Mouse (Mus musculus) midbrain, embryonic 16.5 days (tissue): ENCODE measurements around the gene Ss18l2. TPM values are rescaled to one million over a fixed set of nuclear protein-coding genes. Genes with fewer than 3 reads are reported as not detected.

Source experiments
- ATAC-seq: fragments of 200-750 bp; cut with Nextera tagmentation; 2 replicates; pipeline ENCODE4 v1.8.0; 2017; ENCODE audit warnings: moderate TSS enrichment
- H3K27ac ChIP-seq: fragments of 300-500 bp; sonication (generic); 2 replicates; pipeline ENCODE4 v1.5.1; 2014; ENCODE audit warnings: mild to moderate bottlenecking, low read length, mixed read lengths
- H3K27me3 ChIP-seq: fragments of 300-500 bp; sonication (generic); 2 replicates; pipeline ENCODE4 v1.6.1; 2014; ENCODE audit warnings: low read depth, low read length, mixed read lengths; ENCODE audit not compliant: control insufficient read depth, insufficient read depth
- H3K36me3 ChIP-seq: fragments of 300-500 bp; sonication (generic); 2 replicates; pipeline ENCODE4 v1.6.1; 2014; ENCODE audit warnings: mild to moderate bottlenecking, low read length, moderate library complexity, mixed read lengths; ENCODE audit not compliant: control insufficient read depth, insufficient read depth
- H3K4me1 ChIP-seq: fragments of 300-500 bp; sonication (generic); 2 replicates; pipeline ENCODE4 v1.6.1; 2014; ENCODE audit warnings: mild to moderate bottlenecking, low read length, mixed read lengths; ENCODE audit not compliant: control insufficient read depth, insufficient read depth
- H3K4me2 ChIP-seq: fragments of 300-500 bp; sonication (generic); 2 replicates; pipeline ENCODE4 v1.6.1; 2014; ENCODE audit warnings: mild to moderate bottlenecking, low read length, mixed read lengths
- H3K4me3 ChIP-seq: fragments of 300-500 bp; sonication (generic); 2 replicates; pipeline ENCODE4 v1.5.1; 2014; ENCODE audit warnings: low read depth, mild to moderate bottlenecking, low read length, moderate library complexity, mixed read lengths
- H3K9ac ChIP-seq: fragments of 300-500 bp; sonication (generic); 2 replicates; pipeline ENCODE4 v1.6.1; 2014; ENCODE audit warnings: low read depth, low read length, mixed read lengths
- H3K9me3 ChIP-seq: fragments of 300-500 bp; sonication (generic); replicated peaks from 2 replicates; pipeline ENCODE4 v1.6.1; 2014; ENCODE audit warnings: mild to moderate bottlenecking, low read length, mixed read lengths; ENCODE audit not compliant: control insufficient read depth, poor library complexity, severe bottlenecking
- WGBS: fragments of 180-500 bp; shearing (Covaris S2); extraction: QIAGEN DNeasy Blood & Tissue Kit; methylation state at CpG from one replicate; pipeline ENCODE4 v1.1.7; 2014; 5-methylcytosine and 5-hydroxymethylcytosine counted together
- polyA plus RNA-seq: library from polyadenylated mRNA; unstranded; fragments of >200 nt; fragmentation: Nextera tagmentation; extraction: Ambion mirVana; gene quantifications from 2 replicates; pipeline ENCODE4 v1.2.1, GENCODE M21; 2015

The Ss18l2 gene
- polyA plus RNA-seq, 1 experiment from 2014 or later: 157 TPM

DNA sequence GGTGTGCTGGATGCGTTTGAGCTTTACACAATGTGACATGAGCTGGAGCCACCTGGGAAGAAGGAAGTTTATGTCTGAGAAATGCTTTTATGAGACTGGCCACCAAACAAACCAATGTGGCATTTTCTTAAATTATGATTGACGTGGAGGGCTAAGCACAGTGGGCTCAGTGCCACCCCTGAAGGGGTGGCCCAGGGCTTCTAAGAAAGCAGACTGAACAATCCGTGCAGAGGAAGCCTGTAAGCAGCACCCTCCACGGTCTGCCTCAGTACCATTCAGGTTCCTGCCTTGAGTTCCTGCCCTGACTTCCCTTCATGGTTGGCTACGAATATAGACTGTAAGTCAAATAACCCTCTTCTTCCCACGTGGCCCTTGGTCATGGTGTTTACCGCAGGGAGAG lies 19.4 kb upstream of the Ss18l2 start:
- Histone ChIP-seq H3K9ac (no peak overlapping the region), H3K27ac (peak overlapping the region; percentile 76), H3K27me3 (no peaks in the 10 kb centered on the region), H3K4me2 (peak overlapping the region; percentile 50), H3K36me3 (peaks cover 14% of the 10 kb centered on the region), H3K4me1 (peaks cover 21% of the 10 kb centered on the region), H3K9me3 (no peaks in the 10 kb centered on the region), H3K4me3 (no peak overlapping the region)
- ATAC-seq: peak; percentile 44
- 64% methylated on average over 7 of the region's 7 CpGs for WGBS

DNA sequence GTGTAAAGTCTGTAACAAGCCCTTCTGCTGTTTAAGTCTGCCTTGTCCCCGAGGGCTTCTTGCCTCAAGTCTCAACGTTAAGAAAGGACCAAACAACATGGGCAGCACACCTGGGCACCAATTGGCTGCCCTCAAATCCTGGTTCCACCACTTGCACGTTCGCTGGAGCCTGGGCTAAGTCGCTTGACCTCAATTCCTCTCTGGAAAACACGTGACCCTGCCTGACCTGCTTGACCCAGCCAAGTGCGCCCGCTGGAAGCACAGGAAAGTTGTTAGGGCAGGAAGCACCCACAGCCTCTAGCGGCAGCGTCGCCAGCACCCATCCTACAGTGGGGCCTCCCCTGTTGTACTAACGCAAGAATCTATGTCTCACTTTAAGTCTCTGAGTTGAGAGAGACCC lies 15.4 kb upstream of the Ss18l2 start:
- Histone ChIP-seq H3K27me3 (no peaks in the 10 kb centered on the region), H3K27ac (no peak overlapping the region), H3K9ac (no peak overlapping the region), H3K9me3 (no peaks in the 10 kb centered on the region), H3K36me3 (peaks cover 15% of the 10 kb centered on the region), H3K4me1 (peaks cover 13% of the 10 kb centered on the region), H3K4me3 (no peak overlapping the region), H3K4me2 (no peak overlapping the region)
- WGBS: 87% methylated on average over 12 of the region's 12 CpGs
- ATAC-seq: no peak

DNA sequence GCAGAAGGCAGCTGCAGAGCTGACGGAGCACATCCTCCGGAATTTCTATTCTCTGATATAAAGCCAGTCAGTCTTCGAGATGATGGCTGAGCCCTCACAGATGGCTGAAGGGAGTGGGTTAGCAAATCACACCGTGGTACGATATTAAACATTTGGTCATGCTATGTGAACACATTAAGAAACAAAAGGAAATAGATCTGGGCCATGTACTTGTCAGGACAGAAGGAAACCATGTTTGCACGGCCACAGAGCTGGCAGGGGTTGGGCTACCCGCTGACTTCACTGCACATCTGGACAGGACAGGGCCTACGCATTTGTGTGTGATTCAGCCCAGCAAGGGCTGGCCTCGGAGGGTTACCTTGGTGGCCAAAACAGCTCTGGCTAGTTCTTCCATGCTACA lies 13.5 kb upstream of the Ss18l2 start:
- Histone ChIP-seq H3K4me2 (no peak overlapping the region), H3K9ac (no peak overlapping the region), H3K27ac (no peak overlapping the region), H3K9me3 (no peaks in the 10 kb centered on the region), H3K36me3 (peaks cover 15% of the 10 kb centered on the region), H3K4me3 (no peak overlapping the region), H3K27me3 (no peaks in the 10 kb centered on the region), H3K4me1 (no peaks in the 10 kb centered on the region)
- ATAC-seq: no peak
- 89% methylated on average over 9 of the region's 9 CpGs for WGBS

DNA sequence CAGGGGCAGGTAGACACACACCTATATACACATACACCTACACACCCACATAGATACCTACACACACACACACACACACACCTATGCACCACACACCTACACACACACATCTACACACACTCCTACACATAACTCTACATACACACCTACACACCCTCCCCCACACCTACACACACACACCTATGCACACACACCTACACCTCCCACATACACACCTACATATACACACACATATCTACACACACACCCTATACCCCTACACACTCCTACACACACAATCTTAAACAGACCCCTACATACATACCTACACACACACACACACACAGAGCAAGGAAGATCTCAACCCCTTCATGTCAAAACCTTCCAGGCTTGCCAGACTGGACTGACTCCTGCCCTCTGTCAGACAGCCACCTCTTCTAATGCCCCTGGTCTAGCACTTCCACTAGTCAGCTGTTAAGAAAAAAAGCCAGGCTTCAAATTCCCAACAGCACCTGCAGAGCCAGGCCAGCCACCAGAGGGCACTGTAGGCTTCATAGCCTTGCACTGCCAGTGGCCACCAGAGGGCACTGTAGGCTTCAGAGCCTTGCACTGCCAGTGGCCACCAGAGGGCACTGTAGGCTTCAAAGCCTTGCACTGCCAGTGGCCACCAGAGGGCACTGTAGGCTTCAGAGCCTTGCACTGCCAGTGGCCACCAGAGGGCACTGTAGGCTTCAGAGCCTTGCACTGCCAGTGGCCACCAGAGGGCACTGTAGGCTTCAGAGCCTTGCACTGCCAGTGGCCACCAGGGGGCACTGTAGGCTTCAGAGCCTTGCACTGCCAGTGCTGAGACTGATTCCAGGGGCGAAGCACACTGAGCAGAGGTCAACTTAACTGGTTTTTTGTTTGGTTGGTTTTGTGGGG lies 12.7 kb upstream of the Ss18l2 start:
- 100% methylated on average over 1 of the region's 1 CpGs for WGBS
- ATAC-seq: peak; percentile 66
- Histone ChIP-seq H3K27ac (no peak overlapping the region), H3K9ac (no peak overlapping the region), H3K4me1 (peaks cover under 1% of the 10 kb centered on the region; the same call in 1 of the 2 replicates), H3K4me3 (no peak overlapping the region), H3K27me3 (no peaks in the 10 kb centered on the region), H3K36me3 (peaks cover 15% of the 10 kb centered on the region), H3K9me3 (no peaks in the 10 kb centered on the region), H3K4me2 (no peak overlapping the region)

DNA sequence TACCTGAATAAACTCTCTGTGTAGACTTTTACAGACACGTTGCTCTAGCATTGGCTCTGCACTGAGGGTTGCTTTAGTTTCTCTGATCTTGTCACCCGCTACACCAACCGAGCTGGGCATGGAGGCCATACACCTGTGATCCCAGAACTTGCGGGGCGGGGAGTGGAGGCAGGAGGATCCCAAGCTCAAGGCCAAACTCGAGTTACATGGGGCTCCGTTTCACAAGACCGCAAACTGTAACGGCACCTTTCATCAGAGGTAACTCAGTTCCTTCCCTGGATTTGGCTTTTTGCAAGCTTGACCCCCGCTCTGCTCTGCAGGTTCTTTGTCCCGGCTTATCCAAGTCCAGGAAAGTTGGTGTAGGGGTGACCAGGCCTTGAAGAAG lies 5.9 kb upstream of the Ss18l2 start:
- peak overlapping the region; percentile 76 for H3K4me3 ChIP-seq
- peaks cover 22% of the 10 kb centered on the region for H3K4me1 ChIP-seq
- H3K27me3 ChIP-seq: no peaks in the 10 kb centered on the region
- H3K27ac ChIP-seq: no peak overlapping the region
- WGBS: 40% methylated on average over 11 of the region's 11 CpGs
- H3K9ac ChIP-seq: peak overlapping the region; percentile 85
- peak overlapping the region; percentile 89 for H3K4me2 ChIP-seq
- H3K9me3 ChIP-seq: no peaks in the 10 kb centered on the region
- ATAC-seq: no peak
- no peaks in the 10 kb centered on the region for H3K36me3 ChIP-seq

DNA sequence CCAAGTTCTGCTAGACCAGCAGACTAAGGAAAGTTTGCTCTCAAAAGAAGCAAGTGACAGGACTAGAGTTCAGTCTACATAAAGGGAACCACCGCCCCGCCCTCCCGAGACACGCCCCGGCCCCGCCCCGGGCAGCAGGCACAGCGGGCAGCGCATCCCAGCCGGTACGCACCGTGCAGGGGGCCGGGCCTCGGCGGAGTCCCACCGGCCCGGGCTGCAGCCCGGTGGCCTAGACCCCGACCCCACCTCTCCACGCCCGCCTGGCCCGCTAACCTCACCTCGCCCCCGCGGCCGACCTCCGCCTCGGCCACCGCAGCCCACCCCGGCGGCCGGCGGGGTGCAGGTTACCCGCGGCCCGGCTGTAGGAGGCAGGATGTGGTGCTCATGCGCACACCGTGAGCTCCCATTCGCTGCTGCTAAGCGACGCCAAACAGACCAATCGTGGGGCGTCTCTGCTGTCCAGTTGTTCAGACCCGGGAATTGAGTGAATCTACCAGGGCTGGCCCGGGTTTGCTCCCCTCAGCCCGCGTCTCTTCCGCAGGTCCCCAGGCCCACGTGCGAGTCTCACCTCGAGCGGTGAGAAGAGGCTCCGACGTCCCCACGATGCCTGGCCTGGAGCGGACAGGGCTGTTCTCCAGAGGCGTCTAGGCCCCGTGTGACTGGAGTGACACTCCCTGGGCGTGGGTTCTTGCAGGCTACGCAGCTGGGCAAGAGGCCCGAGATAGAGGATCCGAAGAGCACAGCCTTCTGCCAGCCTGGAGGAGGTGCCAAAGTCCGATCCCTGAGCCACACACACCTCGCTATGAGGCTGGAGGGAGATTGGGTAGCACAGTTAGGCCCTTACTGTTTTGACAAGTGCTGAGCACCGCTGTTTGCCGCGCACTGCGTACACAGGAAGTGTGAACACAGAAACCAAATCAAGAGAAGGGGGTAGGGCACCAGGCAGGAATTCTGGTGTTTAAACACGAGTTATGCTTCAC lies 5.2 kb upstream of the Ss18l2 start, which contains the start of gene Sec22c:
Gene Sec22c, minus strand, starts transcription at position 845 of the 980 bp plus-strand sequence.
- peak within 1 kb of the TSS; percentile 81 for H3K27ac ChIP-seq
- H3K9me3 ChIP-seq: no peaks in the 10 kb centered on the region
- peak within 1 kb of the TSS; percentile 89 for H3K4me2 ChIP-seq
- peak; percentile 95 for ATAC-seq
- no peaks in the 10 kb centered on the region for H3K36me3 ChIP-seq
- WGBS: 1% methylated on average over 58 of the region's 69 CpGs
- H3K4me1 ChIP-seq: peaks cover 22% of the 10 kb centered on the region
- no peaks in the 10 kb centered on the region for H3K27me3 ChIP-seq
- H3K4me3 ChIP-seq: peak within 1 kb of the TSS; percentile 76
- H3K9ac ChIP-seq: peak within 1 kb of the TSS; percentile 85

DNA sequence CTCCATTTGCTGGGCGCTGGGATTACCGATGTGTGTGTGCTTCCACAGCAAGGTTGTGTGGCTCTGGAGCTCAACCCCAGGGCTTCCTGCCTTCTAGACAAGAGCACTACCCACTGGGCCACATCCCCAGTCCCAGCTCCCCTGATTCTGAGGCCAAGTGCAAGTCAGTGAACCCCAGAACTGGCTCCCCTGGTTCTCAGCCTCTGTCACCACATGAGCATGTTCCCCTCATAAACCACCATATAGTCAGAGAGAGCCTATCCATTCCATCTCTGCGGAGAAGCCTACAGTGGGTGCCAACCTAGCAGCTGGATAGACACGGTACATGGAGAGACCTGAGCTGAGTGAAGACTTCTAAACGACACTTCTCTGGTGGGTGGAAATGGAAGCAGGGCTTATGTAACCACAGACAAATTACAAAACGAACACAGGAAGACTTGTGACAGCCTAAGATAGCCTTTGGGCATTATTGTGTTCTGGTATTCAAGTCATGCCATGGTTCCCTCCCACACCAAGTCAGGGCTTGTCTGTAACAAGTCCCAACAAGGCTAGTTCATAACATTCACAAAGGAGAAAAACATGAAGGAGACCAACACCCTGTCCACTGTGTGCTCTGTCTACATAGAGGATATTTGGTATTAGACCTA lies 4.0 kb upstream of the Ss18l2 start:
- Histone ChIP-seq H3K27ac (no peak overlapping the region), H3K4me2 (no peak overlapping the region), H3K9me3 (no peaks in the 10 kb centered on the region), H3K4me3 (no peak overlapping the region), H3K27me3 (no peaks in the 10 kb centered on the region), H3K9ac (no peak overlapping the region), H3K4me1 (peaks cover 26% of the 10 kb centered on the region), H3K36me3 (no peaks in the 10 kb centered on the region)
- WGBS: 79% methylated on average over 6 of the region's 6 CpGs
- ATAC-seq: no peak

DNA sequence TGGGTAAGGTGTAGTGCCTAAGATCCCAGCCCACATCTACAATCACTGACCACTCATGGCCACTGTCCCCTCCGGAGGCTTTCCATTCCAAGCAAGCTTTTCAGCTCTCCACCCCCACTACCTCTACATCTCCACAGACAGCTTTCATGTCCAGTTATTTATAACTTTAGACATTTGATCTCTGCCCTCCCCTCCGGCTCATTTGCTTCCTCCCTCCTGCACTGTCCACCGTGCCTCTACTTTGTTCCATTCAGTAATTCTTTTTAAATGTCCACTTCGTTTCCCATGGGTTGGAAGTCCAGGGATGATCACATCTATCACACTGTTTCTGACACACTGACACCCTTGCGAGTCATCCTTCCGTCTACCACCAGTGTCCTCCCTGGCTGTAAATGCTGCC lies 2.3 kb upstream of the Ss18l2 start:
- no peaks in the 10 kb centered on the region for H3K36me3 ChIP-seq
- H3K9ac ChIP-seq: no peak overlapping the region
- H3K4me2 ChIP-seq: no peak overlapping the region
- no peak overlapping the region for H3K4me3 ChIP-seq
- H3K4me1 ChIP-seq: peaks cover 36% of the 10 kb centered on the region
- WGBS: 70% methylated on average over 6 of the region's 6 CpGs
- no peaks in the 10 kb centered on the region for H3K27me3 ChIP-seq
- no peak for ATAC-seq
- no peaks in the 10 kb centered on the region for H3K9me3 ChIP-seq
- H3K27ac ChIP-seq: no peak overlapping the region
